Mouse (Mus musculus) thymus, adult 2 months (tissue): ENCODE data around the gene Farp1. TPM values are rescaled to one million over a fixed set of nuclear protein-coding genes. Genes with fewer than 3 reads are reported as not detected.

ENCODE experiments used
- DNase-seq: peaks from one replicate; pipeline ENCODE4 v3.0.0; 2021
- H3K27ac ChIP-seq: fragments of 200-500 bp; 2 replicates; pipeline ENCODE4 v1.5.1; 2012; ENCODE audit warnings: low read length, control low read depth; ENCODE audit not compliant: control insufficient read depth, insufficient read depth
- H3K27me3 ChIP-seq: fragments of 200-500 bp; 2 replicates; pipeline ENCODE4 v1.6.1; 2012; ENCODE audit warnings: mild to moderate bottlenecking, low read length, moderate library complexity, mixed read lengths; ENCODE audit not compliant: control insufficient read depth, insufficient read depth
- H3K36me3 ChIP-seq: fragments of 200-500 bp; 2 replicates; pipeline ENCODE4 v1.6.1; 2012; ENCODE audit warnings: mild to moderate bottlenecking, low read length, moderate library complexity; ENCODE audit not compliant: control insufficient read depth, insufficient read depth
- H3K4me1 ChIP-seq: fragments of 200-500 bp; replicated peaks from 2 replicates; pipeline ENCODE4 v1.6.1; 2012; ENCODE audit warnings: low read length; ENCODE audit not compliant: control insufficient read depth, insufficient read depth
- H3K4me3 ChIP-seq: fragments of 200-500 bp; 2 replicates; pipeline ENCODE4 v1.5.1; 2012; ENCODE audit warnings: mild to moderate bottlenecking, low read length, control low read depth, moderate library complexity; ENCODE audit not compliant: control insufficient read depth, insufficient read depth
- CTCF ChIP-seq: fragments of 200-500 bp; IDR thresholded peaks from 2 replicates; pipeline ENCODE4 v1.5.1; 2012; ENCODE audit warnings: mild to moderate bottlenecking, control low read depth, low read length, moderate library complexity, borderline replicate concordance; ENCODE audit not compliant: control insufficient read depth, poor library complexity, insufficient read depth; ENCODE audit errors: extremely low read depth
- POLR2A ChIP-seq: fragments of 200-500 bp; IDR thresholded peaks from 2 replicates; pipeline ENCODE4 v1.6.1; 2012; ENCODE audit warnings: mild to moderate bottlenecking, low read length, control low read depth, moderate library complexity; ENCODE audit not compliant: control insufficient read depth, poor library complexity, insufficient read depth; ENCODE audit errors: extremely low read depth
- WGBS: fragments of 180-500 bp; shearing (Covaris S2); methylation state at CpG from one replicate; pipeline ENCODE4 v1.1.7; 2018; 5-methylcytosine and 5-hydroxymethylcytosine counted together
- polyA plus RNA-seq: library from polyadenylated mRNA; depleted of rRNA; stranded (reverse); fragments of >200 nt; gene quantifications from 2 replicates; pipeline ENCODE4 v1.2.3, GENCODE M21; 2012

Farp1 gene
- polyA plus RNA-seq, 1 experiment = 5.1 TPM

GRCm38 (mm10) chr14:121314934-121315333, 279.9 kb downstream of the Farp1 start:
- no peak overlapping the region for H3K27ac ChIP-seq
- peaks cover 13% of the 10 kb centered on the region for H3K4me1 ChIP-seq
- H3K27me3 ChIP-seq = no peaks in the 10 kb centered on the region
- TF ChIP-seq POLR2A (no peak), CTCF (no peak)
- H3K36me3 ChIP-seq = no peaks in the 10 kb centered on the region
- 52% methylated on average over 3 of the region's 3 CpGs for WGBS
- DNase-seq = no peak
- no peak overlapping the region for H3K4me3 ChIP-seq

GRCm38 (mm10) chr14:121316136-121316535, 281.1 kb downstream of the Farp1 start:
- Histone ChIP-seq H3K27me3 (no peaks in the 10 kb centered on the region), H3K36me3 (no peaks in the 10 kb centered on the region), H3K4me1 (peaks cover 10% of the 10 kb centered on the region), H3K27ac (no peak overlapping the region), H3K4me3 (no peak overlapping the region)
- TF ChIP-seq CTCF = no peak
- TF ChIP-seq POLR2A = no peak
- WGBS = 94% methylated on average over 5 of the region's 5 CpGs
- DNase-seq = no peak

GRCm38 (mm10) chr14:121316631-121317311, 281.8 kb downstream of the Farp1 start:
- Histone ChIP-seq H3K36me3 (no peaks in the 10 kb centered on the region), H3K27me3 (no peaks in the 10 kb centered on the region), H3K4me1 (peaks cover 10% of the 10 kb centered on the region), H3K27ac (no peak overlapping the region), H3K4me3 (no peak overlapping the region)
- TF ChIP-seq CTCF (no peak), POLR2A (no peak)
- DNase-seq = no peak
- 95% methylated on average over 13 of the region's 13 CpGs for WGBS

- peaks cover 10% of the 10 kb centered on the region for H3K4me1 ChIP-seq
- H3K27me3 ChIP-seq = no peaks in the 10 kb centered on the region
- no peak for DNase-seq
- no peak overlapping the region for H3K4me3 ChIP-seq
- H3K36me3 ChIP-seq = no peaks in the 10 kb centered on the region
- 99% methylated on average over 3 of the region's 3 CpGs for WGBS
- TF ChIP-seq POLR2A = no peak
- no peak for TF ChIP-seq CTCF
- no peak overlapping the region for H3K27ac ChIP-seq
Observed at GRCm38 (mm10) chr14:121317312-121317671, 282.3 kb downstream of the Farp1 start.

- TF ChIP-seq POLR2A (no peak), CTCF (no peak)
- no peak for DNase-seq
- H3K36me3 ChIP-seq = no peaks in the 10 kb centered on the region
- no peak overlapping the region for H3K27ac ChIP-seq
- no peak overlapping the region for H3K4me3 ChIP-seq
- H3K27me3 ChIP-seq = no peaks in the 10 kb centered on the region
- H3K4me1 ChIP-seq = peaks cover 18% of the 10 kb centered on the region
- WGBS = 35% methylated on average over 5 of the region's 5 CpGs
Observed at GRCm38 (mm10) chr14:121318382-121318781, 283.4 kb downstream of the Farp1 start.

GRCm38 (mm10) chr14:121322150-121322549, 287.1 kb downstream of the Farp1 start:
- Histone ChIP-seq H3K4me1 (peaks cover 32% of the 10 kb centered on the region), H3K4me3 (no peak overlapping the region), H3K36me3 (no peaks in the 10 kb centered on the region), H3K27ac (no peak overlapping the region), H3K27me3 (no peaks in the 10 kb centered on the region)
- DNase-seq = no peak
- no peak for TF ChIP-seq CTCF
- TF ChIP-seq POLR2A = no peak
- 83% methylated on average over 5 of the region's 5 CpGs for WGBS

GRCm38 (mm10) chr14:121322641-121323040, 287.6 kb downstream of the Farp1 start:
- H3K27ac ChIP-seq = no peak overlapping the region
- DNase-seq = no peak
- H3K36me3 ChIP-seq = no peaks in the 10 kb centered on the region
- WGBS = 91% methylated on average over 7 of the region's 7 CpGs
- no peaks in the 10 kb centered on the region for H3K27me3 ChIP-seq
- peaks cover 36% of the 10 kb centered on the region for H3K4me1 ChIP-seq
- H3K4me3 ChIP-seq = no peak overlapping the region
- TF ChIP-seq POLR2A = no peak
- TF ChIP-seq CTCF = no peak
